Mouse (Mus musculus): ENCODE measurements around the gene Tmem52.
A peak's percentile ranks its signal among the peaks of the same experiment; 100 is the strongest.
"Not testable (repeated sequence)": the region's sequence is repeated elsewhere in the genome, so short reads cannot be mapped to it uniquely, and the experiment has no call there.

Tmem52 gene

DNA sequence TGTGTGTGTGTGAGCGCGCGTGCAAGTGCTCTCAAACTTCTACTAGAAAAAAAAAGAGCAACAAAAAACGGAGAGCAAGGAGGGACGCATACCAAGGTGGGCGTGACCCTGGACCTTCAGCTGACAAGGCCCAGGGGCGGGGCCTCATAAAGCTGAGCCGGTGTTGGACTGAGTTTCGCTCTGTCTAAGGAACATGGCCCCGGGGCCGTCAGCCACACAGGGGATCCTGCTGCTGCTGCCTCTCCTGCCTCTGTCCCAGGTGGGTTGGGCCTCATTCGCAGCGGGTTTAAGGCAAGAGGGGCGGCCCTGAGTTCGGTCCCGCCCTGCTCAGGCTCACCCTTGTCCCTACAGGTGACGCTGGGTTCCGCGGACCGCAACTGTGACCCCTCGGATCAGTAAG is at the start of gene Tmem52:
Gene Tmem52 (plus strand): TSS at position 163 of the 400 bp plus-strand sequence.
- DNase-seq (ENCODE audit: low spot score), result peak; percentile 61

DNA sequence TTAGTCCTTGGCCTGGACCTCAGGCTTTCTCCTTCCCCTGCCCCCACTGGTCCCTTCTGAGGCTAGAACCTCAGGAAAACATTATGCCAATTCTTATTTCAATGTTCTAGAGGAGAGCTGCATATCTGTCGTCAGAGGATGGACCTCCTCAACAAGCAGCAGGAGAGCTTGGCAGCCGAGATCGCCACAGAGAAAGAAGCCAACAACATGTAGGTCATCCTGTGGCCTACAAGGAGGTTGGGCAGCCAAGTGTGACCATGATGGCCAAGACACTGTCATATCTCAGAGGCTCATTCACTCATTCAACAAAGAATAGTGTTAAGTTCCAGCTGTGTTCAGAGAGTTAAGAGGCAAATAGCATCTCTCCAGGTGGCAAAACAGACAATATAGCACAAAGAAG is 48.8 kb upstream of the Tmem52 start:
- no peak for DNase-seq (ENCODE audit: low spot score)

DNA sequence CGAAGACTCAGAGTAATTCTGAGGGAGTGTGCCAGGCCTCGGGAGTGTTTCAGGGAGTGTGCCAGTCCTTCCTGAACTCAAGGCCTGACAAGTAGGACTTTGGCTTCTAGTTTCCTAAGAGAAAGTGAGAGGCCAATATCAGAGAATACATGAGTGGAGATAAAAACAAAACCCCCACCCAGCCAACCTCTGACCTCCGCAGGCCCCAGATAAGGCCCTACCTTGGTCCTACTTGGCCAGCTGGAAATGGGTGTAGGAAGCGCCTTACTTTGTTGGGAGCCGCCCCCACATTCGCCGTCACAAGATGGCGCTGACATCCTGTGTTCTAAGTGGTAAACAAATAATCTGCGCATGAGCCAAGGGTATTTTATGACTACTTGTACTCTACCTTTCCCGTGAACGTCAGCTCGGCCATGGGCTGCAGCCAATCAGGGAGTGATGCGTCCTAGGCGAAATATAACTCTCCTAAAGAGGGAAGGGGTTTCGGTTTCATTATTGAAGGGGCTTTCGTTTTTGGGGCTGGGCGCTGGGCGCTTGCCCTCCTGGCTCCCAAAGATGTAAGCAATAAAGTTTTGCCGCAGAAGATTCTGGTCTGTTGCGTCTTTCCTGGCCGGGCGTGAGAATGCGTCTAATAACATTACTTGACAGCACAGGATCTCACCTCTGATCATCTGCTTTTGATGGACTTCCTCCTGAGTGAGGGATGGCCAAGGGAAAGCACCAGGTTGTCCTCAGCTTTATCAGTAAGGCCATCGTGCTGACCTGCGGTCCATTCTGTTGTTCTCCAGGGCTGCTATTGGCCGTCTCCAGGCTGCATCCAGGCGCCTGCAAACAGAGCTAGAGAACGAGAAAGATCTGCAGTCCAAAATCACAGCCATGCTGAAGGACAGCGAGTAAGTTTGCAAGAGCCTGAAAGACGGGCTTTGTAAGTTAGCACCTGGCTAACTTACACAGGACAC is 47.2 kb upstream of the Tmem52 start:
- DNase-seq (ENCODE audit: low spot score), result not testable (repeated sequence)

DNA sequence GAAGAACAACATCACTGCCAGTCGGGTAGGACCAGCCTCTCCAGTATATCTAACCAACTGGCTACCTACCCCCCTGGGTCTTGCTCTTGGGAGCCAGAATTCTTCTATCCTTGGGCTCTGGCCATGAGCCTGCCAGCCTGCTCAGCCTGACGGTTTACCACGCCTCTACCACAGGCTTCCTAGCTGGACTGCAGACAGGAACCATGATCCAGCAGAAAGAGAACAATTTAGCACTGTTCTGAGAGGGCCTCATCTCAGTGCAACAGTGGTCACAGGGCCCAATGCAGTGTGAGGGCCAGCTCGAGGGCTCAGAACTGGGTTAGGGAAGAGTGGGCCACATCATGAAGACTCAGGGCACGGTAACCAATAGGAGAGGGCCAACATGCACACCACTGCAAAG is 44.9 kb upstream of the Tmem52 start:
- DNase-seq (ENCODE audit: low spot score), result no peak

DNA sequence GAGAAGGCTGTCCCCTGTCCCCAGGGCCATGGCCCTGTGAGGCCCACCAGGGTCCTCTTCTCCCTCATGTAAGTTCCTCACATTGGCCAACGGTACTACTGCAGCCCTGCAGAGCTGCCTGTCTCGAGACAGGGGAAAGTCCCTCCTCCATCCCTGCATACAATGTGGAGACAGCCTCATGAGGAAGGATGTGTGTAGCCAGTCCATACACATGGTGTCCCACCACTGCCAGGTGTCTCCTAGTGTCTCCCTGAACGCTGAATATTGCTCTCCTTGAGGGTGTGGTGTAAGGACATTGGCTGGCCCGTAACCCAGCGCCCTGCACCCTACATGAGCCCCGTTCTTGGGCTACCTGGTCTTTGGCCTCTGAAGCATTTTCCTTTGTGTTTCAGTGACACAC is 42.6 kb upstream of the Tmem52 start:
- DNase-seq (ENCODE audit: low spot score), result no peak

DNA sequence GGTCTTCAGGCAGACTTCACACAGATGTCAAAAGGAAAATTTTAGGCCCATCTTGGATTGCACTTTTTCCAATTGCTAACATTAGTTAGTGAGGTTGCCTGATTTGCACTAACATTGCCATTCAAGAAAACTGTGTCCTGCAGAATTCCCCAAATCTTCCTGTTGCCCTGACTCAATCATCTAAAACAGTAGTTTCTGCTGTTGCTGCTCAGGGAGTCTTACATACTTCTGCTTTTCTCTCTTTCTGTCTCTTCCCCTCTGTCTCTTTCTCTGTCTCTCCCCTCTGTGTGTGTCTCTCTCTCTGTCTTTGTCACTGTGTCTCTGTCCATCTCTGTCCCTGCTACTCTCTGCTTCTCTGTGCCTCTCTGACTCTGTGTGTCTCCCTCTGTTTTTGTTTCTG is 40.5 kb upstream of the Tmem52 start:
- DNase-seq (ENCODE audit: low spot score), result no peak

DNA sequence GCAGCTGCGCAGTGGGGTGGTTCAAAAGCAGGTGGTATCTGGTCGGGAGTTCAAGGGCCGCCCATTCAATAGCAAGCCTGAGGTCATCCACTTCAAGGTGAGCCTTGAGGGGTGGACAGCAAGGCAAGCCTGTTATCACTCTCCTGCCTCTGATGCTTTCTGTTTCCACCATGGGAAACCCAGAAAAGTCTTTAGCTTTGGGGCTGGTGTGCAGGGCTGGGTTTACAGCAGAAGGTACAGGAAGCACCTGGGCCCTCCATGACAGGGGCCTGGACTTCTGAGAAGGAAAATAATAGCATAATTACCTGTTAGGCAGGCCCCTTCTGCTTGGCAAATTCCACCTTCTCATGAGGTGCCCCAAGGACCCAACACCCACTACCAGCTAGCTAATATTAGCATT is 39.7 kb upstream of the Tmem52 start:
- no peak for DNase-seq (ENCODE audit: low spot score)

DNA sequence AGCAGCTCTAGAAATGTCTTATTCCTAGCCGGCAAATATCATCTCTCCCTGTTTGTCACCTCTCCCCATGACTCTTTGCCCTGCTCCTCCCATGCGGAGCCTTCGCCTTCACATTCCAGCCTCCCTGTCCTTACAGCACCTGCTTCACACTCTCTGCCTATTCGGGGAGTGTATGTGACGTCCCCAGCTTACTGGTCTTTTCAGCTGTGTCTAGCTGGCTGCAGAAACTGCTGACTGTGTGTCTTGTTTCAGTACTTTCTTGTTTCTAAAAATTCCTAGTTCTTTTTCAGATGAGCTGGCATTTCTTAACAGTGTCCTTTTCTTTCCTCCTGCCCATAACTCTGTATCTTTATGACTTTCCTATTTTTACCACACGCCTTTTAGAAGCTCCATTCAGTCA is 36.6 kb upstream of the Tmem52 start:
- DNase-seq (ENCODE audit: low spot score), result no peak

DNA sequence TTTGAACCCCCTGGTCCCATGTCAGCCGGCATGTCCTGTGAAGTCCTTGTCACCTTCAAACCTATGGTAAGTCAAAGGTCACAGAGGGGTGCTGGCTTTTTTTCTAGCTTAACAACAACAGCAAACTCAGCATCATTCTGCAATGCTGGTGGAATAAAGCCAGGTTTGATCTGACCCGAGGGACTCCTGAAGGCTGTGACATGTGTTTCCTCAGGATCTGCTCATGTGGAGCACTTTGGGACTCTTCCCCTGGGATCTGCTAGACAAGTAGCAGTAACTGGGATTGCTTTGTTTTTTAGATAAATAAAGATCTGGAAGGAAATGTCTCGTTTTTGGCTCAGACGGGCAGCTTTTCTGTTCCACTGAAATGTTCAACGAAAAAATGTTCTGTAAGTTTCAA is 34.9 kb upstream of the Tmem52 start:
- no peak for DNase-seq (ENCODE audit: low spot score)

DNA sequence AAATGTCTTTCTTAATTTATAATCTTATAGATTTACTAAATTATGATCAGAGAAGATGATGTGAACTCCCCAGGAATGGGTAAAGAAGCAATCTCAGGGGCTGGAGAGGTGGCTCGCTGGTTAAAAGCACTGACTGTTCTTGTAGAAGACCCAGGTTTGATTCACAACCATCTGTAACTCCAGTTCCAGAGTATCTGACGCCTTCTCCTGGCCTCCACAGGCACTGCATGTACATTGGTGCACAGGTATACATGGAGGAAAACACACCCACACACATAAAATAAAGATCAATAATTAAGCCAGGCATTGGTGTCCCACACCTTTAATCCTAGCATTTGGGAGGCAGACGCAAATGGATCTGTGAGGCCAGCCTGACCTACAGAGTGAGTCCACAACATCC is 26.1 kb upstream of the Tmem52 start:
- no peak for DNase-seq (ENCODE audit: low spot score)

DNA sequence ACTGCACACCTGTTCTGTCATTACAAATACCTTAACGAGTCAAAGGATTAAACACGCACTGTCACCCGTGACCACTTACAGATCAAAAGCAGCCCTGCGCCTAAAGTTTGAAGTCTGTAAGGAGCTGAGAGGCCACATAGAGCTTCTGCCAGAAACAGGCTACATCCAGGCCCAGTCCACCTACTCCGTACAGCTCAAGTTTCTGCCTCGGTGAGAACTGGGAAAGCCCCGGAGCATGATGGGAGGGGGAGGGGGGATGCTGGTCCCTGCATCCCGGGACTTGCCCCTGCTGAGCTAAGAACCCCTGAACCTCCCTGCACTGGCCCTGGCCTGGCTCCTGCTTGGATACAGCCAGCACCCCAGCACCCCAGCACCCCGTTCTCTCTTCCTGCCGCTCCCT is 17.3 kb upstream of the Tmem52 start:
- DNase-seq (ENCODE audit: low spot score), result peak; percentile 31

DNA sequence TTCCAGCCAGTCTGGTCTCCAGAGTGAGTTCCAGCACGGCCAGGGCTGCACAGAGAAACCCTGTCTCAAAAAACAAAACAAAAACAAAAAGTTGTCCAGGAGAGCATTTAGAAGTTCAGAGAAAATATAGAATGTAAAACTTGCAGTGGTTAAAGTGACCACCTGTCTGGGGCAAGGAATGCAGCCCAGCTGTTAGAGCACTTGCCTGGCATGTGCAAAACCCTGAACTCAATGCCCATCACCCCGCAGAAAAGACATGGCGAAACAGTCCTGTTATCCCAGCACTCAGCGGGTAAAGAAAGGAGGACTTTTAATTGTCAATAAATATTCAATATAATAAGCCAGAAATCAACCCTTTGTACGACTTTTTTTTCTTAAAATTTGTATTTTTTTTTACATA is 10.3 kb upstream of the Tmem52 start:
- DNase-seq (ENCODE audit: low spot score), result no peak

DNA sequence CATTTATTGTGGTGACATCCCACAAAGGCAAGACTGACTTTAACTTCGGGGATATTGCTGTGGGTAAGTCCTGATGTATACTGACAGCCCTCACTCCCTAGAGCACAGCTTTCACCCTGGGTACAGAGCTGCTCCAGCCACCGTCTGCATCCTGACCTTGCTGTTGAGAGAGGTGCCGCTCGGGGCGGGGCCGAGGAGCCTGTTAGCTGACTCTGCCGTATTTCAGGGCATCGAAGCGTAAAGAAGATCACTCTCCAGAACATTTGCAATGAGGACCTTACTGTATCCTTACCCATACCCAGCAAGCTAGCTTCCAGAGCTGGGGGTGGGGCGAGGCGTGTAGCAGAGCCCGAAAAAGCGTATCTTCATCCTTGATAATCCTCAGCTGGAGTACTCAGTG is 5.9 kb upstream of the Tmem52 start:
- DNase-seq (ENCODE audit: low spot score), result no peak

DNA sequence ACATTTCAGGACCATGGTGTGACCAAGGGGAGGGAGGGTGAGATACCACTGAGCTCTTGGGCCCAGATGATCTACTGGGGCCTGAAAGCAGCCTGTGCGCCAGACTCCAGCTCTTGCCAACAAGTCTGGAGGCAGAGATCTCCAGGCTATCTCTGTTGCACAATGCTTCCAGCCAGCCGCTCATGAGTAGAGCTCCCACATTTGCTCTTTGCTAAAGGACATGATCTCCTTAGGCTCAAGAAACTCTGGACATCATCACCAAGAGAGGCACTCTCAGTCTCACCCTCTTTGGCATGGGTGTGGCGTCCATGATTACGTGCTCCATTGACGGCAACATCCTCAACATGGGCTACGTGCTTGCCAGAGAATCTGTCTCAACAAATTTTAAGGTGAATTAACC is 5.3 kb upstream of the Tmem52 start:
- DNase-seq (ENCODE audit: low spot score), result no peak

DNA sequence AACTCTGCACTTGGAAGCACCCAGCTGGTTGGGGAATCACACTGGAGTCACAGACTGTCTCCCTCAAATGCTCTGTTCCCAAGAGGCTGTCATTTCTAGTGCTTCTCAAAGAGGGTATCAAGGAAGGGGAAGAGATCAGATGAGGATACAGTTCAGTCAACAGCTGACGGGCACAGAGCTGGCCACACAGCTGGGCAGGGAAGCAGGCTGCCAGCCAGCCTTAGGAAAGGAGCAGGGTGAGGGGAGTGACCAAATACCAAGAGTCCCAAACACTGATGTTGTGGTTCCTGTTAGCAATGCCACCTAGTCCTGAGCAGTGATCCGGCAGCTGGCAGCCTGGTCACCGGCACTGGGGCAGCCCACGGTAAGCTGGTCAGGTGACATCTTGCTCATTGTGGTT is 4.9 kb upstream of the Tmem52 start:
- no peak for DNase-seq (ENCODE audit: low spot score)

DNA sequence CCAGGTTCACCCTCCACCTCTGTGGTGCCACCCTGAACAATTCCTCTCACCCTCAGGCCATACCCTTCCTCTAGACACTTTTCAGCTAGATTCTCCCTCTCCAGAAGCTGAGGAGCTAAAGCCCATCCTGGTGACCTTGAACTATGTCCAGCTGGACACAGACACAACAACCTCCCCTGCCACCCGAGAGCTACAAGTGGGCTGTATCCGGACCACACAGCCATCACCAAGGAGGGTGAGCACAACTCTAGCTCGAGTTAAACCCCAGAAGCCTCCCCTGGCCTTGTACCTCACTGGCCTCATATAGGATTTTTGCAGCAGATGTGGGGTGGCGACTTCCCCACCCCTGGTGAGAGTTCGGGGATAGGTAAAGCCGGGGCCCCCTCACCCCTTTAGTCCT is 3.3 kb upstream of the Tmem52 start:
- DNase-seq (ENCODE audit: low spot score), result no peak

DNA sequence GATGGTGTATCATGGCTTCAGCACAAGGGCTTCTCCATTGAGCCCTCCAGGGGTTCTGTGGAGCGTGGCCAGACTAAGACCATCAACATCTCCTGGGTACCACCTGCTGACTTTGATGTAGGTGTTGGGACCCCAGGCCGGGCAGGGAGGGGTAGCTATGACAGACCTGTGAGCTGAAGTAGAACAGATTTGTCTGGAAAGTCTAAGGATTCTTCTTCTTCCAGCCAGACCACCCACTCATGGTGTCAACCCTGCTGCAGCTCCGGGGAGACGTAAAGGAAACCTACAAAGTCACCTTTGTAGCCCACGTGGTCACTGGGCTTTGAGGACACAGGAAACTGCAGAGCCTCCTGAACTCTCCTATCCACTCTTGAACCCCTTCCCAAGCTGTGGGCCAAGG is 2.8 kb upstream of the Tmem52 start:
- DNase-seq (ENCODE audit: low spot score), result no peak

DNA sequence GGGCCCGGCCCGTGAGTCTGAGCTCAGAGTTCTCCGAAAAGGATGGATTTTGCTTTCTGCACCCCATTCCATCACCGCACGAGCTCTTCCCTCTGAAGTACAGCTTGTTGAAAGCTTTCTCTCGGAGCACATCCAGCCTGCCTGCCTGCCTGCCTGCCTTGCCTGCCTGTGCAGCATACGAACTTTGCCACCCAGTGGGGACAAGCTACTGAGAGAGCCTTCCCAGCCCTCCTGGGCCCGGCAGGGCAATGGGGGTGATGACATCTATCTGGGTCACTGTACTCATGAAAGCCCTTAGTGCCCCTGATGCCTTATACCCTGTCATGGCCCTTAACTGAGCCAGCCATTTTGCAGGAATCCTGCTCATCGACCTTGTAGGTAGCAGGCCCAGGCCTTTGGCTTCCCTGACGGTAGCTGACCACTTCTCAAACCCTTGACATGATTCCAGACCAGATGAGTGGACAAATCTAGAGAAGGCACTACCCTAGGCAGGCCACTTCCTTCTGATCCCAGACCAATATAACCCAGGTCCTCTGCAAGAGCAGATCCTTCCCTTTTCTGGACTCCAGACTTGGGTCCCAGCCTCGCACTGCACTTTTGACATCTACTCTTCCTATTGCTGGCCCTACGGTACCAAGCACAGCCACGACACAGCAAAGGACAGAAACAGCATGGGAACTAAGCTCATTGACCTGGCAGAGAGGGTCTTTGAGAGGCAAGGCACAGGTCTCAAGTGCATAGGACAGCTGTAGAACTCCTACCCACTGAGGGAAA is 1.5 kb upstream of the Tmem52 start:
- DNase-seq (ENCODE audit: low spot score), result no peak

DNA sequence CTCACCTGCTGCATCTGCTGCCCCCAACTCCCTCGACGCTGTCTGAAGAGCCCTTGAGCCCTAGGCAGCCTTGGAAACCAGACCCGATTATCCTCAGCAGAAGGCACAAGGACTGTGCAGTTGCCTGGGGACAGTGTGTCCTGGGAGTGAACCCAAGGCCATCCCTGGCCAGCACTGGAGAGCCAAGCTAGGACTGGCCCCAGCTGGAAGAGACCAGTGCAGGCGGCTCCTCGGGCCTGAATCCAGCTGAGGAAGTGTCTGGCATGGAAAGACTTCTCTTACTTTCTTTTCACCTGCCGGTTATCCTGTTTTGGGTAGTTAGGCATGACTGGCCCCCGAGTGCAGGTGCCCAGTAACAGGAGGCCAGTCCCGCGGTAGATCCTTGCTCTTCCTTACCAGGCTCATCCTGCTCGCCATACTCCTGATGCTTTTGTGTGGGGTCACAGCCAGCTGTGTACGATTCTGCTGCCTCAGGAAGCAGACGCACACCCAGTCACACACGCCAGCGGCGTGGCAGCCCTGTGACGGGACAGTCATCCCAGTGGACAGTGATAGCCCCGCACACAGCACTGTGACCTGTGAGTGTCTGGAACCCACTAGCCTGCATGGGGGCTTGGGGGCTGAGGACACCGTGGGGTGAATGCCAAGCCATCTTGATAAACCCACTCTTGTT is 812 bp downstream of the Tmem52 start:
- no peak for DNase-seq (ENCODE audit: low spot score)

DNA sequence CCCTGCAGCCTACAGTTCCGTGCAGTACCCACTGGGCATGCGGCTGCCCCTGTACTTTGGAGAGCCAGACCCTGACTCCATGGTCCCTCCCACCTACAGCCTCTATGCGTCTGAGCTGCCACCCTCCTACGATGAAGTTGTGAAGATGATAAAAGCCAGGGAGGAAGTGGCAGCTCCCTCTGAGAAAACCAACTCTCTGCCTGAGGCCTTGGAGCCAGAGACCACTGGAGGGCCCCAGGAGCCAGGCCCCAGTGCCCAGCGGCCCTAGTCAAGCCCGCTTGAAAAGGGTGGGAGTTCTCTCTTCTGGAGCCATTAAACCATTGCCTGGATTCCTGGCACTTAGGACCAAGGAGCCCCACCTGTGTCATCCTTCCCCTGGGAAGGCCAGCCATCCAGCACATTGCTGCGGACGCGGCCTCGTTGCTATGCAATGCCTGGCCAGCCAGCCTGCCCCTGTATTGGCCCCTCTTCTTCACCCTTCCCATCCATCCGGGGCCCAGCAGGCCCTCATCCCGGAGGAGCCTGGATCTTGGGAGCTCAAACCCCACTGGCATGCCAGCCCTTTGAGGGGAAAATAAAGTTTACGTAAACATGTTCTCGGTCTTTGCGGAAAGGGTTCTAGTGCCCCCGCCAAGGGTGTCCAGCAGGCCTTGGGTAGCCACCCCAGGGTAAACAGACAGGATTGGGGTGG is 1.5 kb downstream of the Tmem52 start:
- DNase-seq (ENCODE audit: low spot score), result no peak

DNA sequence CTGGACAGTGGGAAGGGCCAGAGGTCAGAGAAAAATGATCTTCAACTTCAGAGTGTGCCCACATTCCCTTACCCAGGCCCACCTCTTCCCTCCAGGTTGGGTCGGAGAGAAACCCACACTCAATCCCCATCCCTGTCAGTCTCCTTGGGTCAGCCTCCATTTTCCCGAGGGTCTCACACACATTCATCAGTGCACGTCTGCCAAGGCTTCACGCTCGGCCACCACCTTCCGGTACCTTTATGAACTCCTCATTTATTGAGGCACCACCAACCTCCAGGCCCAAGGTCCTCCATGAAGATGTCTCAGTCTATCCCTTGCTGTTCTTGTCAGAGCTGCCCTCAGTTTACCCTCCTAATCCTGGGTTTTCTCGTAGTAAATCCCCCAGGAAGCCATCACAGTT is 2.1 kb downstream of the Tmem52 start:
- DNase-seq (ENCODE audit: low spot score), result no peak

DNA sequence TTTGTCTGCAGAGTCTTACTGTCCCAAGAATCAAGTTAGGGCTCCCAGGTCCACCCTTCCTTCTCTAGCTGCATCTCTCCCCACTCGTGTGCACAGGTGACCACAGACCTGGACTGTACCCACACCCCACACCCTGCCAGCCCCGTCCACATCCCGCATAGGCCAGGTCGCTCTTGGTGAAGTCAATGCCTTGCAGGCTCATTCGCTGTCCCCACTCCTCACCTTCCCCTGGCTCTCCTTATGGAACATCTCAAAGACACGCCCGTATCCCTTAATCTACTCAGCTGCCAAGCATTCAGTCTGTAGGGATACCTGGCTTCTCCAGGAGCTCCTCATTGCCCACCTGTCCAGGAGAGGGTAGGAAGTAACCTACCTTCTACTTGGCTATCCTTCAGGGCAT is 2.5 kb downstream of the Tmem52 start:
- no peak for DNase-seq (ENCODE audit: low spot score)
